Mouse (Mus musculus) bone marrow, adult 2 months (tissue): ENCODE data around the gene Tmem115. TPM values are rescaled to one million over a fixed set of nuclear protein-coding genes. Genes with fewer than 3 reads are reported as not detected.

Source experiments
- H3K27ac ChIP-seq: fragments of 200-500 bp; 2 replicates; pipeline ENCODE4 v1.5.1; 2012; ENCODE audit warnings: low read depth, mild to moderate bottlenecking, control low read depth, inconsistent platforms, low read length; ENCODE audit not compliant: control insufficient read depth, poor library complexity, insufficient read depth
- H3K4me1 ChIP-seq: fragments of 200-500 bp; 2 replicates; pipeline ENCODE4 v1.6.1; 2011; ENCODE audit warnings: low read length; ENCODE audit not compliant: control insufficient read depth, insufficient read depth
- H3K4me3 ChIP-seq: fragments of 200-500 bp; replicated peaks from 2 replicates; pipeline ENCODE3; 2011; ENCODE audit warnings: mild to moderate bottlenecking, low read depth, low read length, control low read depth; ENCODE audit not compliant: control insufficient read depth
- CTCF ChIP-seq: fragments of 200-500 bp; IDR thresholded peaks from 2 replicates; pipeline ENCODE4 v1.5.1; 2011; ENCODE audit warnings: low read length, control low read depth; ENCODE audit not compliant: control insufficient read depth, insufficient read depth
- POLR2A ChIP-seq: fragments of 200-500 bp; IDR thresholded peaks from 2 replicates; pipeline ENCODE4 v1.6.1; 2011; ENCODE audit warnings: low read depth, mild to moderate bottlenecking, control low read depth, low read length, borderline replicate concordance; ENCODE audit not compliant: control insufficient read depth
- WGBS: fragments of 180-500 bp; shearing (Covaris S2); methylation state at CpG from one replicate; pipeline ENCODE4 v1.1.7; 2018; 5-methylcytosine and 5-hydroxymethylcytosine counted together
- polyA plus RNA-seq: library from polyadenylated mRNA; stranded (reverse); fragments of >200 nt; gene quantifications from 2 replicates; pipeline ENCODE4 v1.2.4, GENCODE M21; 2011; ENCODE audit warnings: low replicate concordance; ENCODE audit not compliant: missing spikeins, insufficient read depth, insufficient read length

Gene Tmem115
- polyA plus RNA-seq, 1 experiment: 6.6 TPM

- no peaks in the 10 kb centered on the region; the same call in 1 of the 2 replicates for H3K4me1 ChIP-seq
Measured at GRCm38 (mm10) chr9:107575579-107576356, 42.0 kb downstream of the Tmem115 start.

GRCm38 (mm10) chr9:107576357-107577107 lies 42.8 kb downstream of the Tmem115 start, which contains the start of gene Hyal1:
Gene Hyal1 (plus strand): TSS chr9:107576927.
- peak within 1 kb of the TSS; percentile 45 for H3K4me3 ChIP-seq
- H3K4me1 ChIP-seq: no peaks in the 10 kb centered on the region; the same call in 1 of the 2 replicates
- no peak for TF ChIP-seq CTCF
- 0 out of 2 replicates have a peak, but pooled peaks have one; percentile 24 for TF ChIP-seq POLR2A
- no peak within 1 kb of the TSS; the same call in 1 of the 2 replicates for H3K27ac ChIP-seq
- WGBS: 41% methylated on average over 16 of the region's 16 CpGs

More at GRCm38 (mm10) chr9:107575579-107576356, 42.0 kb downstream of the Tmem115 start:
- 85% methylated on average over 14 of the region's 14 CpGs for WGBS
- TF ChIP-seq CTCF (no peak), POLR2A (no peak)
- H3K4me3 ChIP-seq: no peak overlapping the region
- no peak overlapping the region for H3K27ac ChIP-seq

GRCm38 (mm10) chr9:107577871-107578270 lies 44.1 kb downstream of the Tmem115 start:
- Histone ChIP-seq H3K27ac (no peak overlapping the region), H3K4me1 (no peaks in the 10 kb centered on the region; the same call in 1 of the 2 replicates), H3K4me3 (no peak overlapping the region)
- TF ChIP-seq CTCF (no peak), POLR2A (no peak)
- 94% methylated on average over 10 of the region's 10 CpGs for WGBS

GRCm38 (mm10) chr9:107578587-107578986 lies 44.8 kb downstream of the Tmem115 start, which contains the start of gene Naa80:
Gene Naa80 (plus strand): TSS chr9:107578887.
- Histone ChIP-seq H3K4me3 (no peak within 1 kb of the TSS), H3K4me1 (no peaks in the 10 kb centered on the region; the same call in 1 of the 2 replicates), H3K27ac (no peak within 1 kb of the TSS)
- TF ChIP-seq CTCF (no peak), POLR2A (no peak)
- whole genome bisulfite sequencing: 78% methylated on average over 3 of the region's 3 CpGs

- TF ChIP-seq POLR2A (no peak), CTCF (no peak)
- Histone ChIP-seq H3K27ac (no peak overlapping the region), H3K4me1 (no peaks in the 10 kb centered on the region; the same call in 1 of the 2 replicates), H3K4me3 (no peak overlapping the region)
- 90% methylated on average over 14 of the region's 14 CpGs for WGBS
Measured at GRCm38 (mm10) chr9:107579023-107579900, 45.5 kb downstream of the Tmem115 start.

- Histone ChIP-seq H3K4me1 (no peaks in the 10 kb centered on the region; the same call in 1 of the 2 replicates), H3K4me3 (peak within 1 kb of the TSS; percentile 90), H3K27ac (peak within 1 kb of the TSS; percentile 91)
- TF ChIP-seq CTCF (no peak; the same call in 1 of the 2 replicates), POLR2A (no peak; the same call in none of the 2 replicates)
- under 1% methylated on average over 32 of the region's 32 CpGs for whole genome bisulfite sequencing
Measured at GRCm38 (mm10) chr9:107580501-107581317, 47.0 kb downstream of the Tmem115 start, which contains the start of gene Hyal3. Gene Hyal3 (plus strand): TSS chr9:107580818.

GRCm38 (mm10) chr9:107581584-107581983 lies 47.8 kb downstream of the Tmem115 start:
- TF ChIP-seq POLR2A (no peak), CTCF (no peak)
- Histone ChIP-seq H3K27ac (peak overlapping the region; percentile 91), H3K4me3 (peak overlapping the region; percentile 90), H3K4me1 (peaks cover 1% of the 10 kb centered on the region; the same call in 1 of the 2 replicates)
- WGBS: 22% methylated on average over 4 of the region's 4 CpGs
